Mouse (Mus musculus) layer of hippocampus, postnatal 10 days (tissue): Measurements from ENCODE around the gene Ccz1. TPM values are rescaled to one million over a fixed set of nuclear protein-coding genes. Genes with fewer than 3 reads are reported as not detected.
"Not testable (repeated sequence)": the region's sequence is repeated elsewhere in the genome, so short reads cannot be mapped to it uniquely, and the experiment has no call there.

Source experiments
- DNase-seq, 2 experiments: peaks; one replicate each; pipeline ENCODE4 v3.0.0; 2021; ENCODE audit warnings: low spot score in 2 of 2
- long read RNA-seq: library from polyadenylated mRNA; stranded (forward); transcript quantifications from one replicate; pipeline ENCODE4 v2.0.0, GENCODE M21; 2023
- total RNA-seq, 2 experiments: library from RNA; stranded (reverse); gene quantifications; 2 replicates each; pipeline ENCODE4 v1.2.3; 2021

Gene Ccz1
- 10 to 100 TPM; 50.4 to 55.7 TPM for total RNA-seq
- long read RNA-seq, transcript Ccz1-201 (15 exons, 1,769 nt): major isoform, 54 of 65 reads
- long read RNA-seq, partial matches to known transcripts: 6 of 65 reads
- long read RNA-seq, other reads (novel, unspliced or antisense): 5 of 65 reads

DNA sequence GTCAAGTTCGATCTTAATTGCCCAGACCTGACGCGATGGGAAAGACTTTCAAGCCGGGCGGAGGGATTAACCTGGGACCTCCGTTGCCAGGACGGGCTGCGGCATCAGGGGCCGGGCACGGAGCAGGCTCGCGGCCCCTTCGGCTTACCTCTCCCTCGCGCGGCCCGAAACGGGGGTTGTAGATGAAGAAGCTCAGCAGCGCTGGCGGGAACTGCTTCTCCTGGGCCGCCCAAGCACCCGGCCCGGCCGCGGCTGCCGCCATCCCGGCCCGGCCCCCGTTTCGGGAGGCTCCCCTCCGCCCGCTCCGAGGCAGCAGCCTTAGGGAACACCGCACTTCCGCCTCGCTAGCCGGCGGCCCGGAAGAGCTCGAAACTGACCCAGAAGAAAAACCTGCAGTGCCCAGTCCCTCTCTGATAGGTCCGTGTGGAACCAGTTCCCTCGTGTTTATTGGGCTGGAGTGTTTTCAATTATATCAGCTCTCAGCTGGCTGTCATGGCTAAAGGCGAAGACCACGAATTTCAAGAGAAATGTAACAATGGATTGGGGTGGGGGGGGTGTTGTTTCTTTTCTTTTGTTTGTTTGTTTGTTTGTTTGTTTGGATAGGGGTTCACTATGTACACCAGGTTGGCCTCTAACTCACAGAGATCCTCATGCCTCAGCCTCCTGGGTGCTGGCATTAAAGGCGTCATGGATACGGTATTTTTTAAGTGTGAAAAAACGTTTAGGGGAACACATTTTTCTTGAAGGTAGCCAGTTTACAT is at the start of gene Ccz1:
TSS of gene Ccz1 (minus strand) at position 327 of the 761 bp plus-strand sequence.
- DNase-seq: peak; percentile 69 to 81

DNA sequence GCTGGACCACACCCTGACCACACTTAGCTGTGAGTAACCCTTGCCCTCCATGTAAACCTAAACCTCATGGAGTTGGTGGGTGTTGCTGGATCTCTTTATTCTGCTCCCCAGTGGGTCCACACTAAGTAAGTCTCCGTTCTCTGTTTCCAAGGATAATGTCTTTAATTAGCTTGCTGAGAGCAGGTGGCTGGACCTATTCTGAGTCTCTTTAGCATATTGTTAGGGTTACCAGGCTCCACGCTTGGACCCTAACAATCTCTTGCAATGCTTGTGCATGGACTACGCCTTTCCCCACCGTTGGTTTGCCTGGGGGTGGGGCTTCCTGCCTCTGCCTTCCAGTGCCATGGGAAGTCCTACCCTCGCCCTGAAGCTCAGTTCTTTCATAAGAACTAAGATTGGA is 49.4 kb upstream of the Ccz1 start:
- no peak for DNase-seq

DNA sequence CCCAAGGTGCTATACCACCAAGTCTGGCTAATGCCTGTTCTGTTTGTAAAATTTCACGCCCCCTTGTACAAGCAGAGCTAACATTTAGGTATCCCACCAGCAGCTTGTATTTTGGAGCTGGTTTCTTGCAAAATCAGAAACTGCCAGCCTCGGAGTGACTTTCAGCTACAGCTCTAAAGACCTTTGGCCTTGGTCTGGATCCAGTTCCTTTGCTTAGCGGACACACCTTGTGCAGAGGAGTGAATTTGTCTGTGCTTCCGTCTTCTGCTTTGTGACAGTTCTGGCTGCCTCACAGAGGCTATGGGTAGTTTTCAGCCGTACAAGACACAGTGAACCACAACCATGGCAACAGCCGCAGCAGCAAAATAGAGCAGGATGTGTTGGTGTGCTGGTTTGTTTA is 39.7 kb upstream of the Ccz1 start:
- no peak for DNase-seq

DNA sequence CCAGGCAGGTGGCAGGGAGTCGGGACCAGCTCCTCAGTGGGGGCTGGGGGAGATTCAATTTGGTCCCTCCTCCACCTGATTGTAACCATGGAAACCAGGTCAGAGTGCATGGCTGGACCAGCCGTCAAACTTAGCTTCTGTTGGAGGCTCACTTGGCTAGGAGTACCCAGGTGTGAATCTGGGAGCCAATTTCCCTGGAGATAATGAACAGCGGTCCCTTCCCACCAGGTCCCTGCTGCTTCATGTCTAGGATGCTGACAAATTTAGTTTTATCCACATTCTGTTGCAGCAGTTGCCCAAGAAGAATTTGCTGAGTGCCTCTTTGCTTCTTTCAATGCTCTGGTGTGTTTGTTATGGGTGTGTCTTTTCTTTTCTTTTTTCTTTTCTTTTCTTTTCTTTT is 38.8 kb upstream of the Ccz1 start:
- DNase-seq: no peak

DNA sequence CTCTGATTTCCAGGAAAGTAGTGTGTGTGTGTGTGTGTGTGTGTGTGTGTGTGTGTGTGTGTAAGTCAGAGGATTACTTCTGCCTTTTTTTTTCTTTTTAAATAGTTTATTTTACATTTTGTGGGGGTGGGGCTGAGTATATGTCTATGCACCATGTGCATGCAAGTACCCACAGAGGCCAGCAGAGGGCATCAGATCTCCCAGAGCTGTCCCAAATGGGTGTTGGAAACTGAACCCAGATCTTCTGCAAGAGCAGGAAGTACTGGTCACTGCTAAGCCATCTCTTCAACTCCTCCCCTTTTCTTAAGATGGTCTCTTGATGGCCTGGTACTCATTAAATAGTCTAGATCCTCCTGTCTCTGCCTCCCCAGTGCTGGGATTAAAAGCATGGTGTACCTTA is 36.6 kb upstream of the Ccz1 start:
- DNase-seq: no peak

DNA sequence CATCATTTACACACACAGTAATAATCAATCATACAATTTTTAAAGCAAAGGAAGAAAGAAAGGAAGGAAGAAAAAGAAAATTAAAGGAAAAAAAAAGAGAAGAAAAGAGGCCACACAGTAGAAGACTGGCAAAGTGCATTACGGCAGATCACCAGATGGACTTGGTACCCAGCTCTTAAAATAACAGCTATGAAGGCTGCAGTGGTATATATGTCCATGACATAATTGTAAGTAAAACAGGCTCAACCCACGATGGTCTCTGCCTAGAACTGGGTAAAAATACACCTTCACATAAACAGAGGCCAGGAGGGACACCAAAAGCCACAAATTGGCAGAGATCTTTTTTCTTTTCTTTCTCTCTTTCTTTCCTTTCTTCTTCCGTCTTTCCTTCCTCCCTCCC is 35.2 kb upstream of the Ccz1 start:
- DNase-seq: no peak

DNA sequence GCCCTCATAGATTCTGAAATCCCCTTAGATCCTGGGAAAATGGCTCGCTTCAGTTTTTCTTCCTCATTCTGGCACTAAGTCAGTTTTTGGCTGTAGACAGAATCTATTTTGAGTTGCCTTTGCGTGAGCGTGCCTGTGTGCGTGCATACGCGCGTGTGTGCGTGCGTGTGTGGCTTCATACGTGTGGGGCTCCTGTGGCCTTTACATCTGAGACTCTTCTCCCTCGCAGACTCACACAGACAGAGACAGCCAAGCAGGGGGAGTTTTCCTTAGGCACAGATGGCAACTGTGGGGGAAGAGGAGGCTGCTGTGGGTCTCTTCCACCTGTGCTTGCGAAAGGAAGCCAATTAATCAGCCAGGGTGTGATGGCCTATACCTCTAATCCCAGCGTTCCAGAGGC is 32.6 kb upstream of the Ccz1 start:
- peak in 1 of 2 experiments; percentile 27 for DNase-seq

DNA sequence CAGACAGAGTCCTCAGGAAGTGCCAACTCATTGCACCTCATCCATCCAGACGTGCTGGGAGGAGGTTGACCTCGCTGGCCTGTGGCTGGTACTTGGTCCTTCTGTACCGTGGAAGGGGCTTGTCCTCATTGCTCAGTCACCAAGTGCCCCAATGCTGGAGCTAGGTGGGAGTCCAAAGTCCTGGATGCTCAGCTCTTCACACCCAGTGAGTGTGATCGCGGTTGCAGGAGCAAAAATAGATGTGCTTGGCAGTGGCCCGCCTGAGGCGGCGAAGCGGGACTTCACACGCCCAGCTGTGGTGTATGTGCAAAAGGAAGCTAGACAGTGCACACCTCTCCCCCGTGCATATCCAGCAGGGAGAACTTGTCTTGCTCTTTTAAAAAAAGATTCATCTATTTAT is 28.5 kb upstream of the Ccz1 start:
- no peak for DNase-seq

DNA sequence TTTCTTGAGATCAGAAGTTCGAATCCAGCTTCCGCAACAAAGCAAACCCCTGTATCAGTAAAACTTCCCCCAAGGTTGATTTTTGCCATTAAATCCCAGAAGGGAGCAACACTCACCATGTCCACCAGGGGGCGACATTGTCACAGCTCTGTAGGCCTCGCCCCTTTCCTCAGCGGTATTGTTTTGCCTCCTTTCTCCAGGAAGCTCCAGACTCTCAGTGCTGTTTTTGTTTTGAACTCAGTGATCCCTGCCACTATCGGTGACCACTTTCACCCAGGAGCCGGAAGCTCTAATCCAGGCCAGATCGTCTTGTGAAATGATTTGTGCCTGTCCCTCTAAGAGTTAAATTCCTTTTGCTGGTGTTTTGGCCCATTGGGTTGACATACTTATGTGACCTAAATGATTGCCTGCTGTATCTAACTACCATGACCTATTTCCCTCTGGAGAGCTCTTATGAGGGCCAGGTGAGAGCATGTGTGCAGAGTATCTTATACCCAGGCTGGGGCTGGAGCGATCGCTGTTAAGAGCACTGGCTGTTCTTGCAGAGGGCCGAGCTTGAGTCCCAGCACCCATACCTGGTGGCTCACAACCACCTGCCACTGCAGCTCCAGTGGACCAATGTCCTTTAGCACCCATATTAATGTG is 26.2 kb upstream of the Ccz1 start:
- DNase-seq: peak; percentile 82 to 87

DNA sequence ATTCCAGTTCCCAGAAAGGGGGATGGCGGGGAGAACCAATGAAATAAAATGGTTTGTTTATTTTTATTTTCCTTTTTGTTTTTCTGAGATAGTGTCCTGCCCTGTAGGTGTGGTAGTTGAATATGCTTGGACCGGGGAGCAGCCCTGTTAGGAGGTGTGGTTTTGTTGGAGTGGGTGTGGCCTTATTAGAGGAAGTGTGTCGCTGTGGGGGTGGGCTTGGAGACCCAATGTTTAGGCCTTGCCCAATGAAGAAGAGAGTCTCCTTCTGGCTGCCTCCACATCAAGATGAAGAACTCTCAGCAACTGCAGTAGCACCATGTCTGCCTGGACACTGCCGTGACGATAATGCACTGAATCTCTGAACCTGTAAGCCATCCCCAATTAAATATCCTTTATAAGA is 25.2 kb upstream of the Ccz1 start:
- DNase-seq: no peak

DNA sequence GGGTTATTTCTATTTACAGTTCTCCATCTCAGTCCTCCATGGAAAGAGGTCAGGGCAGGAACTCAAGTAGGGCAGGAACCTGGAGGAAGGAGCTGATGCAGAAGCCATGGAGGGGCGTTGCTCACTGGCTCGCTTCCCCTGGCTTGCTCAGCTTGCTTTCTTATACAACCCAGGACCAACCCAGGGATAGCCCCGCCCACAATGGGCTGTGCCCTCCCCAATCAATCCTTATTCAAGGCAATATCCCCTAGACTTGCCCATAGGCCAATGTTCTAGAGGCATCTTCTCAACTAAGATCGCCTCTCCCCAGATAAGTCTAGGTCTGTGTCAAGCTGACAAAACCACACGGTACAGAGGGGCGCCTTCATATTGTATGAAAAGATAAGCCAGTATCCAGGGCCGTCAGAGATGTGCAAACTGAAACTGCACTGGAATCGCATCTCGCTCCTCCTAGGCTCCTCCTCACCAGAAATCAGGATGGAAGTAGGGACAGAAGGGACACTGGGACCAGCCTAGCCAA is 24.5 kb upstream of the Ccz1 start:
- no peak for DNase-seq

DNA sequence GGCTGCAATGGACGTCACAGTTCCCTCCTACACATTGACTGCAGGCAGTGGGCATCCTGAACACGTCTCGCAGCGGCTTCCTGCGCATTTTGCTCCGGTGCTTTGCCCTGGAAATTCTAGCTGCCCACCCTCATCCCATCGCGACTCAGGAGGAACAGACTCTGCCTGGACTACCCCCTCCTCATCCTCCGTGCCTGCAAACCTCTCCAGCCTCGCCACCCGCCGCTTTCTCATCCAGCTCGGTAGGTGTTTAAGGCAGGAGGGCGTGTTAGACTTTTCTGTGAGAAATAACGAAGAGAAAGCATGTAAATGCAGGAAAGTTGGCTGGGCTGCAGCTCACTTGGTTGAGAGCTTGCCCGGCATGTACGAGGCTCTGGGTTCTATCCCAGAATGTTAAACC is 22.3 kb upstream of the Ccz1 start:
- no peak for DNase-seq

DNA sequence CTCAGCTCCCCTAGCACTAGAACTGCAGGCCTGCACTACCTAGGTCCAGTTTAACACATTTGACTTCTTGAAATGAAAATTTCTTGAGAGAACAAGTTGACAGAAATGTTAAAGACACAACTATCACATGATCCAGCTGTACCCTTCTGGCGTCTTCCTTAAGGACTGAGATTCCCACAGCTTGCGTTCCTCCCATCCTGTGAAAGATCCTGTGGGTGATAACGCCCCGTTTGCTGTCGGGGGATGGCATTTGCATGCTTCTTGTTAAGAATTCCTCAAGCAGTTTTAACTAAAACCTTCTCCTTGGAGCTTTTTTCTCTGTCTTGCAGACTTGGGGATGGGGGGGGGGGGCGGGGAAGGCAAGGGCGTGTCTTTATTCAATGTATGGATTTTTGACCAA is 19.9 kb upstream of the Ccz1 start:
- DNase-seq: no peak

DNA sequence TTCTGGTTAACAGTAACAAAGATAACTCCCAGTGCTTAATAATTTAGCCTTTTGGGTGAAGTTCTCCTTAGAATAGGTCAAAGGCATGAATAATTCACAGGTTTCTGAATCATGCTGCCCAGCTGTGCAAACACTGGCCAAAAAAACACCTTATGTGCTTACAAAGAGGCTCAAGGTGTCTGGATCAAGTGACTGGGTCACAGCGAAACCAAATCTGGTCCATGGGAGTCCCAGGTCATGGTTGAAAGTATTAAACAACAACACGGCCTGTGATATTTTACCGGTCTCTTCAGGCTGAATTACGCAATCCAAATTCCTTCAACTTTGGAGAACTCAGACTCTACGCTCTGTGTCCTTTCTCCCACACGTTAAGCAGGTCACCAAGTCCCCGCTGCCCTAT is 17.8 kb upstream of the Ccz1 start:
- no peak for DNase-seq

DNA sequence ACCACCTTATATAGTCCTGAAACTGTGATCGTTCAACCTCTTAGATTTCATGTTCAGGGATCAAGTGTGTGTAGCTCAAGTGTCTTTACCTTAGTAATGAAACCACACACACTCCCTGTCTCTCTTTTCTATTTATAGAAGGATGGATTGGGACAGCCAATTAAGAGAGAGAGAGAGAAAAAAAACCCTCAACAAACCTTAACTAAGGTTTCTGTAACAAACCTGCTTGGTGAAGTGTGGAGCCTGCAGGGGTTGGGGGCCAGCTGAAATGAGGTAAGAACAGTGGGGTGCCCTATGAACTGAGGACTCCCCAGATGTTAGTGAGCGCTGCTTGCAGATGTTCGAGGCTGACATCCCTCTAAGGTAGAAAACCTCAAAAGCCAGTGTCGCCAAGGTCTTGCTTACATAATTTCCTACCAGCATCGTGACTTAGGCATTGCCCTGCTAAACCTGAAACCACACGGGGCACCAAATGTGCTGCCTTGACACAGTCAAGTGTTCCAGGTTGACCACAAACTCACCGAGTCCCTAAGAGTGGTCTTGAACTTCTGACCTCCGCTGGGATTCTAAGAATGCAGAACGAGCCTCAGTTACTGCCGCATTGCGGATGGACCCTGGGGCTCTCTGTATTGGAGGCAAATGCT is 12.1 kb upstream of the Ccz1 start, which contains the start of gene Ocm:
TSS of gene Ocm (minus strand) at position 51 of the 644 bp plus-strand sequence.
- DNase-seq: no peak

DNA sequence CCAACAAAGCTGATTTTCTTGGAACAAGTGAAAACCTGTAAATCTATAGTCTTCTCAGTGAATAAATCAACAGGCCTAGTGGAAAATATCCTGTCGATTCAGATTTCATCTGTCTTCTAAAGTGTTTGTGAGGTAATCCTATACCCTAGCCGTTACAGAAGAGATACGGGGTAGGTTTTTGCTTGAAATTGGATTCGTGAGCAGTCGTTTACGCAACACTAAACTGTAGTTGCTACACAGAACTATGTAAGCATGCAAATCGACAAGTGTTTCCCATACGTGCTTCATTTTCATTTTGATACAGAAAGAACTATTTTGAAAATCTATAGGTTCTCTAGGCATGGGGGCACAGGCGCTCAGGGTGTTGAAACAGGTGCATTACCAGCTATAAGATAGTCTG is 1.2 kb upstream of the Ccz1 start:
- no peak for DNase-seq

DNA sequence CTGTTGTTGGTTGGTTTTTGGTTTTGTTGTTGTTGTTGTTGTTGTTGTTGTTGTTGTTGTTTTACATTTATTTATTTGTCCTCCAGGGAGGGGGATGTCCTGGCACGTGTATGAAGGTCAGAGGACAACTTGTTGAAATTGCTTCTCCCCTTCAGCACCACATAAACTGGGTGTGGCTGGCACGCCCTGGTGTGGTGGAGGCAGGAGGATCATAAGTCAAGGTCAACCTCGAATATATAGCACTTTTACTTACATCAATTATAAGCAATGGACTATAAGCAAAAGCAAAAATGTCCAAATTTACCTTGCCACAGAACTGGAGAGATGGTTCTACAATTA is 604 bp upstream of the Ccz1 start:
- no peak for DNase-seq

DNA sequence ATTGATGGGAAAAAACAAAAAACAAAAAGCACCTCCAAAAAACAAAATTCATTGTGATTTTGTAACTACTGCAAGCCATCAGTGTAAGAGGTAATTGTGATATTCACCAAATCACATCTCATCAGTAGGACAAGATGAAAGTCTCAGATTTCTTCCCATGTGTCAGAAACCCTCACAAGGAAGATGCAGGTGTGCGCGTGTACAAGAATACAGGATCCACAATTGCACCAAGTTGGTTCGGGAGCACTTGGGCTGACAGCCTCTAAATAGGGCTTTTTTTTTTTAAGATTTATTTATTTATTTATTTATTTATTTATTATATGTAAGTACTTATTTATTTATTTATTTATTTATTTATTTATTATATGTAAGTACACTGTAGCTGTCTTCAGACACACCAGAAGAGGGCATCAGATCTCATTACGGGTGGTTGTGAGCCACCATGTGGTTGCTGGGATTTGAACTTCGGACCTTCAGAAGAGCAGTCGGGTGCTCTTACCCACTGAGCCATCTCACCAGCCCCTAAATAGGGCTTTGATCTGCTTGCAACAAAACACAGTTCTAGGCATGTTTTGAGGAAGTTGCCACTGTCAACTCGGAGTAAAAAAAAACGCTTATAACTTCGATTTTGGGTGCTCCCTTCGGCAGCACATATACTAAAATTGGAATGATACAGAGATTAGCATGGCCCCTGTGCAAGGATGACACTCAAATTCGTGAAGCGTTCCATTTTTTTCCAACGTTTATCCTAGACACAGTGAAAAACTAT is 1.1 kb downstream of the Ccz1 start:
- DNase-seq: not testable (repeated sequence)

DNA sequence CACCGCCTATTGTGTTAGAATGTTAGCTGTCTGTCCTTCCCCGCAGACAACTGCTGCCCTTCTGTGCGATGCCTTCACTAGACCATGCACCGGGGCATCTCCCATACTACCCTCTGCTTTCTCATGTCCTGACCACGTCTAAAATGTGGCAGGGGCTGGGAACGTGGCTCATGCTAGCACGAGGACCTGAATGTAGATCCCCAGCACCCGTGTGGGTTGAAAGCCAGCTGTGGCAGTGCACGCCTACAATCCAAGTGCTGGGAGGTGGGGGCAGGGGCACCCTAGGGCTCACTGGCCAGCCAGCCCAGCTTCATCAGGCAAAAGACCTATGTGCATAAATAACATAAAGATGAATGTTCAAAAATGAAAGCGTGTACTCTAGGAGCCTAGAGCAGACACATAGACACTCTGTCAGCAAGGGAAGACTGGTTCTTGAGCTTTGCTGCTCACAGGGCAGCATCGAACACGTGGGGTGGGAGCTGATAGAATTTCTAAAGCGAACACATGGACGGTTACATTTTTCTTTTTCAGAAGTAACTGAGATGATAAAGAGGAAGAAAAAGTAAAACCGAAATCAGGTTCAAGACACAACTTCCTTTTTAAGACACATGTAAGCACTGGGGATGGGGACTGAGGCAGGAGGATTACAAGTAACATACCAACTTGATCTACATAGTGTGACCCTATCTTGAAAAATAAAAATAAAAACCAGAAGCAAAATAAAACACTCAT is 12.1 kb downstream of the Ccz1 start:
- DNase-seq: no peak

DNA sequence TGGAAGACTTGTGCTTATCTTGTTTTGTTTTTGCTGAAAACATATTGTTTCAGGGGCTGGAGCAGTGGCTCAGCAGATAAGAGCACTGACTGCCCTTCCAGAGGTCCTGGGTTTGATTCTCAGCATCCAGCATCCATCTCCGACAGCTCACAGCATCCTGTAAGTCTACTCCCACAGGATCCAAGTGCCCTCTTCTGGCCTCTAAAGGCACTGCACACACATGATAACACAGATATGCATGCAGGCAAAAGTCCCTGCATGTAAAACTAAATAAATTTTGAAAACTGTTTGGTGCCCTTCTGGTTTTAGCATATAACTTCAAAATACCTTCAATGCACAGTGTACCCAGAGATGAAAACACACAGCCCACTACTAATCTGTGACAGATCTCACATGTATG is 15.3 kb downstream of the Ccz1 start:
- DNase-seq: no peak
